Mouse (Mus musculus) bone marrow macrophage, adult 2 months (primary cell): ENCODE measurements around the gene Cxcr5. TPM values are rescaled to one million over a fixed set of nuclear protein-coding genes. Genes with fewer than 3 reads are reported as not detected.
A peak's percentile ranks its signal among the peaks of the same experiment; 100 is the strongest.

Source experiments
- H3K27ac ChIP-seq: 2 replicates; pipeline ENCODE4 v1.5.1; 2012; ENCODE audit warnings: low read depth, low read length; ENCODE audit not compliant: insufficient read depth
- H3K4me1 ChIP-seq: 2 replicates; pipeline ENCODE4 v1.6.1; 2012; ENCODE audit warnings: low read length; ENCODE audit not compliant: control insufficient read depth, insufficient read depth
- H3K4me3 ChIP-seq: 2 replicates; pipeline ENCODE4 v1.5.1; 2012; ENCODE audit warnings: mild to moderate bottlenecking, low read length, moderate library complexity; ENCODE audit not compliant: insufficient read depth
- CTCF ChIP-seq: IDR thresholded peaks from 2 replicates; pipeline ENCODE4 v1.5.1; 2012; ENCODE audit warnings: low read depth, mild to moderate bottlenecking, low read length, moderate library complexity
- POLR2A ChIP-seq: IDR thresholded peaks from 2 replicates; pipeline ENCODE4 v1.6.1; 2012; ENCODE audit warnings: mild to moderate bottlenecking, low read depth, low read length, borderline replicate concordance
- polyA plus RNA-seq: library from polyadenylated mRNA; stranded (reverse); fragments of >200 nt; gene quantifications from 2 replicates; pipeline ENCODE4 v1.2.4, GENCODE M21; 2012; ENCODE audit not compliant: missing spikeins, insufficient read depth, insufficient read length

Cxcr5 gene
- polyA plus RNA-seq, 1 experiment = not detected

DNA sequence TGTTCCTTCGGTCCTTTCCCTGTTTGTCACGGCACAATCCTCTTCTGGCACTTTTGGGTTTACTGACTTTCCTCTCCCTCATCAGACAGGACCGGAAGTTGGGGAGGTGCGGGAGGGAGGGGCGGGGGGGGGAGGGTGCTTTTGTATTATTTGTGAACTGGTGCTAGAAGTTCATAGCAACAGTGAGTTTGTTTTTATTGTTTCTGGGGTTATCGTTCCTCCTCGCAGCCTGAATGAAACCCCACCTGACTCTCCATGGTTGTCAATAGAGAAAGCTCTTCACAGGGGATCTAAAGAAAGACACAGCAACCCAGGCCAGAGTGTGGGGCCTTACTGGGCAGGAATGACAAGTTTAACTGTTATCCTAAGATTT lies 6.4 kb upstream of the Cxcr5 start:
- H3K27ac ChIP-seq = peak overlapping the region; percentile 99
- TF ChIP-seq POLR2A = no peak
- 0 out of 2 replicates have a peak, but pooled peaks have one; percentile 15 for TF ChIP-seq CTCF

GRCm38 (mm10) chr9:44567338-44568082 lies 5.8 kb upstream of the Cxcr5 start:
- Histone ChIP-seq H3K27ac (peak overlapping the region; percentile 99), H3K4me3 (peak overlapping the region; percentile 51), H3K4me1 (peaks cover 45% of the 10 kb centered on the region)
- TF ChIP-seq CTCF (0 out of 2 replicates have a peak, but pooled peaks have one; percentile 19), POLR2A (no peak)

More for the DNA sequence above, 6.4 kb upstream of the Cxcr5 start:
- H3K4me1 ChIP-seq = peaks cover 45% of the 10 kb centered on the region
- peak overlapping the region; percentile 51 for H3K4me3 ChIP-seq

- no peak overlapping the region for H3K4me3 ChIP-seq
- H3K27ac ChIP-seq = no peak overlapping the region
- H3K4me1 ChIP-seq = peaks cover 34% of the 10 kb centered on the region
- TF ChIP-seq POLR2A = no peak
- TF ChIP-seq CTCF = no peak
Measured at GRCm38 (mm10) chr9:44565367-44565766, 3.7 kb upstream of the Cxcr5 start.

- H3K4me1 ChIP-seq = peaks cover 19% of the 10 kb centered on the region
- no peak overlapping the region for H3K4me3 ChIP-seq
- H3K27ac ChIP-seq = no peak overlapping the region
- TF ChIP-seq POLR2A (no peak), CTCF (no peak)
Measured at GRCm38 (mm10) chr9:44562936-44563335, 1.3 kb upstream of the Cxcr5 start.

- H3K4me1 ChIP-seq = peaks cover 19% of the 10 kb centered on the region
- peak overlapping the region; percentile 63 for H3K27ac ChIP-seq
- no peak overlapping the region for H3K4me3 ChIP-seq
- no peak for TF ChIP-seq CTCF
- TF ChIP-seq POLR2A = no peak
Measured at GRCm38 (mm10) chr9:44552161-44552560, 9.5 kb downstream of the Cxcr5 start.

- peak overlapping the region; percentile 56 for H3K27ac ChIP-seq
- no peak overlapping the region for H3K4me3 ChIP-seq
- H3K4me1 ChIP-seq = peaks cover 19% of the 10 kb centered on the region
- no peak for TF ChIP-seq POLR2A
- TF ChIP-seq CTCF = no peak
Measured at GRCm38 (mm10) chr9:44551138-44551537, 10.5 kb downstream of the Cxcr5 start.

DNA sequence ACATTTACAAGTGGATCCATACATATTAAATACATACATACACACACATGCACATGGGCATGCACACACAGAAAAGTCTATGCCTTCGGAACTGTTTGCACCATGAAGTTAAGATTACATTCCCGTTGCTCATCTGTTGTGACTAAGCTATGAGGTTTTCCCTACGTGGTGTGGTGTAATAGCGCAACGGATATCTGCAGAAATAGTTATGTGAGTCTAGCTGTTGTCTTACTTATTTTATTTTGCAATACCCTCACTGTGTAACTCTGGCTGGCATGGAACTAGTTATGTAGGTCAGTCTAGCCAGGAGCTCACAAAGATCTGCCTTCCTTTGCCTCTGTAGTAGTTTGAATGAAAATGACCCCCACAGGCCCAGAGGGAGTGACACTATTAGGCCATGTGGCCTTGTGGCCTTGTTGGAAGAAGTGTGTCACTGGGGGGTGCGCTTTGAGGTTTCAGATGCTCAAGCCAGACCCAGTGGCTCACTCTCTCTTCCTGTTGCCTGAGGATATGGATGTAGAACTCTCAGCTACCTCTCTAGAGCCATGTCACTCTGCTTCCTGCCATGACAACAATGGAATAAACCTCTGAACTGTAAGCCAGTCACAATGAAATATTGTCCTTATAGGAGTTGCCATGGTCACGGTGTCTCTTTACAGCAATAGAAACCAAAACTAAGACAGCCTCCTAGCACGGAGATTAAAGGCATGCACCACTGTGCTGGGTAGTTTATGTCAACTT lies 13.1 kb downstream of the Cxcr5 start:
- TF ChIP-seq CTCF (no peak), POLR2A (no peak)
- H3K27ac ChIP-seq = no peak overlapping the region
- peaks cover 27% of the 10 kb centered on the region for H3K4me1 ChIP-seq
- no peak overlapping the region for H3K4me3 ChIP-seq

DNA sequence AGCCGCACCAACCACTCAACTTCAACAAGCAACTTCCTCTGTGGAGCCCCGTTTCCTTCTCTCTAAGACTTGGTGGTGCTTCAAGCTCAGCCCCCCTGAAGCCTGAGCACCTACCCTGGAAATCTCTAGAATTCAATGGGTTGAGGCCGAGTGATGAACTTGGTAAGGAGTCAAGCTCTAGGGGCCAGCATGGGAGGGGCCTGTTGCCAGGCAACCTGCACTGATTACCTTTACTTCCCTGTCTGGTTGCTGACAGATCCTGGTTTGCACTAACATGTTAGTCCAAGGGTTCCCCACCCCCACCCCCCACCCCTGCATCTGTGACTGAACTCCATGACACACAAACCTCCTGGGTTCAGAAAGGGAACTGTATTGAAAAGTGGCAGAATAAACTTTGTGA lies 16.7 kb downstream of the Cxcr5 start:
- peaks cover 16% of the 10 kb centered on the region for H3K4me1 ChIP-seq
- no peak overlapping the region for H3K4me3 ChIP-seq
- TF ChIP-seq POLR2A (no peak), CTCF (no peak)
- H3K27ac ChIP-seq = no peak overlapping the region

DNA sequence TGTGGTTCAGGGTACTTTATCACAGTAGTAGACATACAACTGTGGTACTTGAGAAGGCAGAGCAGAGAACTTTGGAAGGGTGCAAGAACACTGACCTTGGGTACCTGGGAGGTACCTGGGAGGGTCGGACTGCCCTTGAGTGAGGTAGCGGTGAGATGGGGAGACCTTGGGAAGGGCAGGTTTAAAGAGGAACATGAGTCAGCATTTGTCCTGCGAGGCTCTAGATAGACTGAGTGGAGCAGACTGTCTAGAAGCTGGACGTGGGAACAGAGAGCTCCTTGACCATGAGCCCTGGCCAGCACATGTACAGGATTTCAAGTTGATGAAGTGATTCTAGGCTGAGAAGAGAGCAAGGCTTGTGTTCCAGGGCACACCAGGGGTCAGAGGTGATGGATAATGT lies 19.3 kb downstream of the Cxcr5 start:
- Histone ChIP-seq H3K4me3 (no peak overlapping the region), H3K4me1 (peaks cover 30% of the 10 kb centered on the region), H3K27ac (no peak overlapping the region)
- TF ChIP-seq POLR2A (no peak), CTCF (no peak)

DNA sequence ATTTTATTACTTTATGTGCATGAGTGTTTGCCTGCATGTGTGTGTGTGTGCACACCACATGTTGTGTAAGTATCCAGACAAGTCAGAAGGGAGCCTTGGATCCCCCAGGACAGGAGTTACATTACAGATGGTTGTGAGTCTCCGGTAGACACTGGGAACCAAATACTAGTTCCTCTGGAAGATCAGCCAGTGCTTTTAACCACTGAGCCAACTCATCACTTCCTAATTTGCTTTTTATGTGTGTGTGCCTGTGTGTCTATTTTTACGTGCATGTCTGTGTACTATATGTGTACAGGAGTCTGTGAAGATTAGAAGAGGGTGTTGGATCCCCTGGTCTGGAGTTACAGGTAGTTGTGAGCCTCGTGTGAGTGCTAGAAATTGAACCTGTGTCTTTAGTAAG lies 21.0 kb downstream of the Cxcr5 start:
- Histone ChIP-seq H3K4me3 (no peak overlapping the region), H3K4me1 (peaks cover 32% of the 10 kb centered on the region)
- TF ChIP-seq POLR2A = no peak
- no peak for TF ChIP-seq CTCF

More for the DNA sequence above, 21.0 kb downstream of the Cxcr5 start:
- 0 out of 2 replicates have a peak overlapping the region, but pooled peaks have one; percentile 12 for H3K27ac ChIP-seq
